Mouse (Mus musculus) spleen, adult 2 months (tissue): ENCODE results near the gene Snx33.

Experiments
- CTCF ChIP-seq: fragments of 200-500 bp; IDR thresholded peaks from 2 replicates; pipeline ENCODE4 v1.5.1; 2011; ENCODE audit warnings: mild to moderate bottlenecking, inconsistent platforms; ENCODE audit not compliant: insufficient read depth, insufficient read length, insufficient replicate concordance; ENCODE audit errors: extremely low read depth
- POLR2A ChIP-seq: fragments of 200-500 bp; IDR thresholded peaks from 2 replicates; pipeline ENCODE4 v1.6.1; 2011; ENCODE audit warnings: low read depth, low read length, inconsistent platforms

- TF ChIP-seq POLR2A, result no peak
- TF ChIP-seq CTCF, result no peak
Observed at GRCm38 (mm10) chr9:56884328-56884727, 43.8 kb downstream of the Snx33 start.
